Mouse (Mus musculus) cerebellum, adult 9-10 months (tissue): ENCODE results near the gene Ttll6.
"Not testable (repeated sequence)": the region's sequence is repeated elsewhere in the genome, so short reads cannot be mapped to it uniquely, and the experiment has no call there.

Experiments
- DNase-seq: peaks from one replicate; pipeline ENCODE4 v3.0.0; 2022

The Ttll6 gene

DNA sequence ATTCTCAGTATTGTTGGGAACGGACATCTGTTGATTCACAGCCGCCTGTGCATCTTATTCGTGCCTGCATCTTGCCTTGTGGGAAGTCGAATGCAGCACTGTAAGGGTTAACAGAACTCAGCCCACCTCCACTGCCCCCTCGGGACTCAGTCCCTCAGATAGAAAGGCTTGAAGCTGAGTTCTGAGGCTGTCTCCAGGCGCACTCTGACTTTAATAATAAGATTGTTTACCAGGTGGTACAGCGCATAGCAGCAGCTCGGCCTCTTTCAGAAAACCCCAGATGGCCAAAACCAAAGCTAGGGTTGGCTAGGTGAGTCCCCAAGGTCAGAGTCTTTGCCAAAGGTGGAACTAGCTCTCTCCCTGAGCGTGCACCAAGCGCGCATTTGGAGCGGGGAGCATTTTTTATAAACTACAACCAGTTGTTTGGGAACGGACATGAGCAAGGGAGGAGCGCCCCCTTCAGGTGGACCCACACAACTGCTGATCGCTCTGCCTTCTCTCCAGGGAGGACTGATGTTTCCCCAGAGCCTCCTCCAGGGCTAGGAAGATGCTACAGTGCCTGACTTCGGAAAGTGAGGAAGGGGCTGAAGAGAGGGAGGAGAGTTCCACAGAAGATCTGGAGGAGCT lies at the start of gene Ttll6:
Gene Ttll6 (plus strand): TSS at position 548 of the 627 bp plus-strand sequence.
- peak; percentile 9 for DNase-seq

- no peak for DNase-seq
Measured at GRCm38 (mm10) chr11:96087981-96088380, 45.6 kb upstream of the Ttll6 start.

- DNase-seq: no peak
Measured at GRCm38 (mm10) chr11:96091073-96091472, 42.5 kb upstream of the Ttll6 start.

DNA sequence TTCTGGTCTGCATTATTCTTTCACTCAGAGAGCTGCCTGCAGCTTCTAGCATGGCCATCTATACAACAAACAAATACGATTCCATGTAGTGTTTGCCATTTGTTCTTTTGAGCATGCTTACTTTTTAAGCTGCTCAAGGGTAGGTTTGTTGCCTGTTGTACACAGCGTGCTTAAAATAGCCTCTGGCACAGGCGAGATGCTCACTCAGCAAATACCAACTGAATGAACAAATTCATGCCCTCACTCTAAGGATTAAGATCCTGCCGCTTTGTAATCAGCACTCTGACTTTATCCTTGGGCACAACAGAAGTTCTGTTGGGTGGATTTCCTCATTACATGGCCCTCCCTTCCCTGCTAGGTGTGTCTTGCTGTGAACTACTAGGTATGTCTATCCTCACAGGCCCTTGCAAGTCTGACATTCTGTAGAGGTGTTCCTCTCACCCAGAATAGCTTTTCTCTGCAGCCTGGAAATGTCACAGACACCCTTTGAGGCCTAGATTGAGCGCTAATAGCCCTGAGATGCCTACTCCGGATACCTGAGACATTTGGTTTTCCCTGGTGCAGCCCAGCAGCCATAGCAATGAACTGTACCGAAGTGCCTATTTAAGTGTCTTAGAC lies 40.8 kb upstream of the Ttll6 start:
- DNase-seq: no peak

GRCm38 (mm10) chr11:96093361-96093760 lies 40.2 kb upstream of the Ttll6 start:
- DNase-seq: peak; percentile 15

- DNase-seq: no peak
Measured at GRCm38 (mm10) chr11:96108376-96108775, 25.2 kb upstream of the Ttll6 start.

DNA sequence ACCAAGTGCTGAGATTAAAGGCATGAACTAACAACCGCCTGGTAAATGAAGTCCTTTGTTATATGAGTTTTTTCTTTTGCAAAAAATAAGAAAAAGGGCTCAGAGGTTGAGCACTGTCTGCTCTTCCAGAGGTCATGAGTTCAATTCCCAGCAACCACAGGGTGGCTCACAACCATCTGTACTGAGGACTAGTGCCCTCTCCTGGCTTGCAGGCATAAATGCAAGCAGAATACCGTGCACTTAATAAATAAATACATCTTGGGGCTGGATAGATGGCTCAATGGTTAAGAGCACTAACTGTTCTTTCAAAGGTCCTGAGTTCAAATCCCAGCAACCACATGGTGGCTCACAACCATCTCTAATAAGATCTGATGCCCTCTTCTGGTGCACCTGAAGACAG lies 22.6 kb upstream of the Ttll6 start:
- not testable (repeated sequence) for DNase-seq

GRCm38 (mm10) chr11:96111751-96112150 lies 21.8 kb upstream of the Ttll6 start, which contains the start of gene Calcoco2:
TSS of gene Calcoco2 (minus strand) at chr11:96111964.
- DNase-seq: no peak

- no peak for DNase-seq
Measured at GRCm38 (mm10) chr11:96114077-96114476, 19.5 kb upstream of the Ttll6 start.

DNA sequence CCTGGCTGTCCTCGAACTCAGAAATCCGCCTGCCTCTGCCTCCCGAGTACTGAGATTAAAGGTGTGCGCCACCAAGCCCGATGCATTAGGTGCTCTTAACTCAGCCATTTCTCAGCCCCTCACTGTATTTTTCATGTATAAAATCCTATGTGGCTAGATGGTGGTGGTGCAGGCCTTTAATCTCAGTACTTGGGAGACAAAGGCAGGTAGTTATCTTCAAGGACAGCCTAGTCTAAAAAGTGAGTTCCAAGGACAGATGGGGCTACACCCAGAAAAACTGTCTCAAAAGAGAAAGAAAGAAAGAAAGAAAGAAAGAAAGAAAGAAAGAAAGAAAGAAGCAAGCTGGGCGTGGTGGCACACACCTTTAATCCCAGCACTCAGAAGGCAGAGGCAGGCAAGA lies 18.2 kb upstream of the Ttll6 start:
- DNase-seq: no peak

GRCm38 (mm10) chr11:96116116-96116515 lies 17.5 kb upstream of the Ttll6 start:
- no peak for DNase-seq

- not testable (repeated sequence) for DNase-seq
Measured at GRCm38 (mm10) chr11:96116925-96117324, 16.7 kb upstream of the Ttll6 start.

GRCm38 (mm10) chr11:96119401-96119800 lies 14.2 kb upstream of the Ttll6 start:
- DNase-seq: no peak

DNA sequence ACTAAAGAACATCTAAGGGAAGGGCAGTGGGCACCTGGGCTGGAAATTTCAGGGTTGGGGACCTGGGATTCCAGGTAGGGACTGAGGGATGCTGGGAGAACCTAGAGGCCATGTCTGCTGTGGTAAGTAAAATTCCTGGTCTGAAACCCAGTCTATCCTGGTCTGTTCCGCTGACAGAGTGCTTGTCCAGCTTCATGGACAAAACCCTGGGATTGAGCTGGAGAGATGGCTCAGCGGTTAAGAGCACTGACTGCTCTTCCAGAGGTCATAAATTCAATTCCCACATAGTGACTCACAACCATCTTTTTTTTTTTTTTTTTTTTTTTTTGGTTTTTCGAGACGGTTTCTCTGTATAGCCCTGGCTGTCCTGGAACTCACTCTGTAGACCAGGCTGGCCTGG lies 10.8 kb upstream of the Ttll6 start:
- DNase-seq: not testable (repeated sequence)

- DNase-seq: no peak
Measured at GRCm38 (mm10) chr11:96124052-96124914, 9.3 kb upstream of the Ttll6 start.

DNA sequence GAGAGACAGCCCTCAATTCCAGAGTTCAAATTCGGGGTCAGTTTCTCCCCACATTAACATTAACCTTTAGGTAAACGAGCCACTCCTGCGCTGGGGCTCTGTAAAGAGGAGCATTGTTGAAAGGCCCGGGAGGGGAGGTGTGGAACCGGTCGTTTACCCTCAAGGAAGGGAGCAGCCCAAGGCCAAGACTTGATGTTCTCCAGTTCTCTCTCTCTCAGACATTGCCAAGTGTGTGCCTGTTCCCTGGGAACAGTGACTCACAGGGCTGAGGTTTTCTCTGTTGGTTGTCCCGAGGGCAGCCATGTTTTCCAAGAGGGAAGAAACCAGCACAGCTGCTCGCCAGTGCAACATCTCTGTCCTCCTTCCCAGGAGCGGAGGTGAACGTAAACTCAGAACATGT lies 3.0 kb upstream of the Ttll6 start:
- DNase-seq: no peak

- no peak for DNase-seq
Measured at GRCm38 (mm10) chr11:96135847-96136246, 2.3 kb downstream of the Ttll6 start.

DNA sequence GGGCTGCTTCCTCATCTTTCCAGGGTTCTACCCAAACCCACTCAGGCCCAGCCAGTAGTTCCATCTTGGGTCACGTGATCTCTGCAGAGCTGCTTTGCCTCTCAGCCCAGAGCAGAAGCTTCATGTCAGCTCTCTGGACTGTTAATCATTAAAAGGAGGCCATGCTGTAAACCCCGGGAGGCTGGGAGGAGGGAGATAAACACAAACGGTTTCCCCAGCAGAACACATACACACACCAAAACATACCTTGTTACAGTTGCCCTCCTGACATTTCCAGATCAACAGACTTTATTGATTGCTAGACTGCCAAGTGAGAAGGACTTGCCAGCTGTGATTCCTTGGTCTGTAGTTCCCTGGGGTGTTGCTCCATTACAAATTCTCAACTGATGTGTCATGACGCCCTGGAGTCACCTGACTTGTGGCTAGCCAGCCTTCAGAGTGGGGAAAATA lies 7.2 kb downstream of the Ttll6 start:
- no peak for DNase-seq

DNA sequence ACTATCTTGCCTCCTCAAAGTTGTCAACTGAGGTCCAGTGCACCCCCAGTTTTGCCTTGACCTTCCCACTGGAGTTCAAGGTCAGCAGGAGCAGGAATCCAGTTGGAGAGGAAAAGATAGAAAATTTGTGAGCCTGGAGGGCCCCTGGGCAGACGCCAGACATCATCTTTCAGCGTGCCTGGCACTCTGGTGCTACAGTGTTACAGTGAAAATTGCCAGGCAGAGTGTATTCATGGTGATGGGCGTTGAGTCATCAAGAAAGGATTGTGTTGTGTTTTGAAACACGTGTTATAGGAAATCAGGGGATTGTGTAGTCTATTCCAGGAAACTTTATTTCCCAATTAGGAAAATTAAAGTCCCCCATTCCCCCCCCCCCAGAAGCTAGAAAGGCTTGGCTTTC lies 10.2 kb downstream of the Ttll6 start:
- DNase-seq: no peak

- peak; percentile 8 for DNase-seq
Measured at GRCm38 (mm10) chr11:96145622-96146270, 12.2 kb downstream of the Ttll6 start.

- DNase-seq: no peak
Measured at GRCm38 (mm10) chr11:96147471-96147870, 13.9 kb downstream of the Ttll6 start.

DNA sequence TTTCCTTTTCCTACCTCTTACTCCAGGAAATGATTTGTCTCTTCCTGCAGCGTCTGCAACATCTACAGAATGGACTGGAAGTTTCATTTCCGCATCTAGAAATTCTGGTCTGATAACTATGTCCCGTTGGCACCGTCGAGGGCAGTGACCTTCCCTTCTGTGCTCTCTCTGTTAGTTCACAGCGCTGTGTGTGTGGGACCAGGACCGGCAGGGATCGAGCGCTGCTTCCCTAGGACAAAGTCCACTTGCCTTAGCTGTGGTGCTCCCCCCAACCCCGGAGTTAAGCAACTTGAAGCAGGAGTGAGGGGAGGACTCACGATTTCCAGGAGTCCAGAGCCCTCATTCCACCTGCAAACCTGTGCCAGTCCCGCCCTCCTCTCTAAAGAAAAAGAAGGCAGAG lies 31.2 kb downstream of the Ttll6 start:
- DNase-seq: no peak

DNA sequence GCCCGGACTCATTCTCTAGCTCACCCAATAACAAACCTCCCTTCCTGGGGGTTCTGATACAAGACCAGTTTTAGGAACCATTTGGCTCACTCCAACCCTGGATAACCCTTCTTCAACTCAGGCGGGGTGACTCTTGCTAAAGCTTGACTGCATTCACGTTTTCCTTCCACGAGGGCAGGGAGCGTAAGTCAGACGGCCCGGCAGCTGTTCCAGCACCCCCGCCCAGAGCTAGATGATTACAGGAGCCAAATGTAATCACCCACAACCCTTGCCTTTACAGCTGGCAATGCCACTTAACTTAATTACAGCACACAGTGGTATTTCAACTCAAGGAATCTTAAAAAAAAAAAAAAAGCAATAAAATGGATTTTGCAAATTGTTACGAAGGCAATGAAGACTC lies 34.5 kb downstream of the Ttll6 start:
- no peak for DNase-seq
